Mouse (Mus musculus) neutrophil, adult 5-6 weeks (primary cell): ENCODE results near the gene Map3k19. TPM values are rescaled to one million over a fixed set of nuclear protein-coding genes. Genes with fewer than 3 reads are reported as not detected.
A peak's percentile ranks its signal among the peaks of the same experiment; 100 is the strongest.

Experiments
- ATAC-seq: fragments of 151-379, 151-347 bp; 2 replicates; pipeline ENCODE4 v1.8.0; 2017; ENCODE audit warnings: mild to moderate bottlenecking, moderate TSS enrichment; ENCODE audit not compliant: insufficient number of reproducible peaks, poor library complexity, low FRiP score, severe bottlenecking; ENCODE audit errors: extremely low read depth
- total RNA-seq: library from RNA; stranded (forward); fragments of 200-1000 nt; gene quantifications from 2 replicates; pipeline ENCODE4 v1.2.3, GENCODE M21; 2017

Gene Map3k19
- total RNA-seq: 13.1 and 14.1 TPM in 2 replicates

DNA sequence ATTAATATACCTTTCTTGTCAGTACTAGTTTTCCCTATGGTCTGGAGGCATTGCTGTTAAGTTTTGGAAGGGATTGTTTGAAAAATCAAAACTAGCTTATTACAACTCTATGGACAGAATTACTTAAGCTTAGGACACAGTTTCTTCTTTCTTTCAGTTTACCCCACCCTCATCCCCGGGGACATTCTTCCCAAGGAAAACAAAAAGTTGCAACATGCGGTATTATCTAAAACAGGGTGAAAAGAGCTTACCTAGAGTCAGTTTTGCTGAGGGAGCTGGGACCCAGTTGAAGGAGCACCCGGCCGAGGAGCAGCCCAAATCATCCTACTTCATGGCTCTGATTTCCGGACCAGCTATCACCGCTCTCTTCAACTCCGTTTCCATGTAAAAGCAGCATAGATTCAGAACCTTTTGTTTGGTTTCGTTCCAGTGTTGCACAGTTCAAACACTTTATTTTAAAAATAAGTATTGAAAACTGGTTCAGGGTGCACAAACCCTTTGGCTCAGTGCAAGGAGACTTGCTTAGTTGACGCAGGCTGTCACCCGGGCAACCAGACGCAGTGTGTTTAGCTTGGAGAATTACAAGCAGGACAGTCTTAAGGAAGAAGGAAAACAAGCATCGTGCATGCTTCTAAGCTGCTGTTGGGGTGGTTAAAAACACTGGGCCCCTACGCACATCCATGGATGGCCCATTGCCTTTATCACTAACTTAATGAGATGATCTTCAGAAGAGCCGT lies at the start of gene Map3k19:
Gene Map3k19 (minus strand): TSS at position 546 of the 737 bp plus-strand sequence.
- no peak for ATAC-seq

DNA sequence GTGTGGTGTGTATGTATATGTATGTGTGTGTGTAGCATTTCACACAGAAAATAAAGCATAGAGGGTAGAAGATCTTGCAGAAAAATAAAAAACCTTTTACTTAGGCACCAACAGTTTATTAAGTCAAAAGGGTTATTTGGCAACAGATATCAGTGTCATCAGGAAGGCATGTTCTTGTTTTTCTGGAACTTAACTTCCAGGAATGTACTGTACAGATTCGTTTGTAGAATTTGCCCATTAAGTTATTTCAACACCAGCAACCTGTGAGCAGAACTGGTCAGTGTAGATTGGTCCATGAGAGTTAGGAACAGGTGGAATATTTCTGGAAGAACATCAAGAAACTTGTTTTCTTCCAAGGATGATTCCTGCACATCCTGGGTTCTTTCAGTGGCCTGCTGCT lies 44.6 kb upstream of the Map3k19 start:
- ATAC-seq: no peak

DNA sequence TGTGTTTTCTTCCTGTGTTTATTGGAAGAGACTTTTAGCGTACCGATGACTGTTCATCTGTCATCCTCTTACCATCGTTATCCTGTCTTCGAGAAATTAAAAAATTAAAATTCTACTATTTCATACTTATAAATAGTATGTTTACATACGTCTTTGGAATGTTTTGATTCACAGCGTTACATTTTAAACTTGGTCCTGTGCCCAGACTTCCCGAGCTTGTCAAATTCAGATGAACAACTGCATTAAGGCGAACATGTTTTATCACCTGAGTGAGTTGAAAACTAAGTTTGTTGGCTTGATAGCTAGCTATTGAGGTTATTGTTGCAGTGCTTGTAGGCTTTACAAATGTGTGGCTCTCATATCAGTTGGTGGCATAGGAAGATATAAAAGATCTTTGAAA lies 14.4 kb upstream of the Map3k19 start:
- no peak for ATAC-seq

DNA sequence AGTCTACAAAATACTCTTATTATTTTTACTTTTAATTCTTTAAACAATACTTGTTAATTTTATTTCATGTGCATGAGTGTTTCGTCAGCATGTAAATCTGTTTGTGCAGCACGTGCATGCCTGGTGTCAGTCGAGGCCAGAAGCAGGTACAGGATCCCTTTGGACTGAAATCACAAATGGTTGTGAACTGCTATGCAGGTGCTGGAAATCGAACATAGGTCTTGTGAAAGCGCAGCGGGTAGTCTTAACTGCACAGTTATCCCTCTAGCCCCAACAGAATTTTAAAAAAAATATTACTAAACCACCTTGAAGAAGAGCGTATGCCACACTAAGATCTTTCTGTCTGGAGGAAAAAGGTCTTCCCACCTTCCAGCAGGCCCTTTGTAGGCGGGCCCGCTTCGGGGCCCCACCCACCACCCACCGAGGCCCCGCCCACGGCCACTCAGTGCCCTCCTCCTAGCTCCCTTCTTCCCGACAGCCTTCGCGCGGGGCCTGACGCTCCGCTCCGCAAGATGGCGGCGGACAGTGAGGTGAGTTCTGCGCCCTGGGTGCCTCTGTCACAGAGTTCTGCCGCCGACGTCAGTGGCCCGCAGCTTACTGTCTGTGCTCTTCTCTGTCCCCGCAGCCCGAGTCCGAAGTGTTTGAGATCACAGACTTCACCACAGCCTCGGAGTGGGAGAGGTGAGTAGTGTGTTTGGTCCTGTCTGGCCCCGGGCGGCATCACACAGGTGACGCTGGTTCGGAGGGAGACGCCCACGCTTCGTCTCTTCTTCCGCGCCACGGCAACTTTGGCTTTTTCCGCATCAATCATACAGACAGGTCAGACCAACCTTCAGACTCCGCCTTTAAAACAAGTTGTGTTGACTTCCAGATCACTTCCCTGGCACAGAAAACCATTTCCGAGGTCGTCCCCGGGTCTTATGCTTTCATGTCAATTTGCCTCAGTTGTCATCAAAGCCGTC lies 13.8 kb upstream of the Map3k19 start, which contains the start of gene Rab3gap1:
Gene Rab3gap1 (plus strand): TSS at position 474 of the 962 bp plus-strand sequence.
- peak; percentile 97 for ATAC-seq

DNA sequence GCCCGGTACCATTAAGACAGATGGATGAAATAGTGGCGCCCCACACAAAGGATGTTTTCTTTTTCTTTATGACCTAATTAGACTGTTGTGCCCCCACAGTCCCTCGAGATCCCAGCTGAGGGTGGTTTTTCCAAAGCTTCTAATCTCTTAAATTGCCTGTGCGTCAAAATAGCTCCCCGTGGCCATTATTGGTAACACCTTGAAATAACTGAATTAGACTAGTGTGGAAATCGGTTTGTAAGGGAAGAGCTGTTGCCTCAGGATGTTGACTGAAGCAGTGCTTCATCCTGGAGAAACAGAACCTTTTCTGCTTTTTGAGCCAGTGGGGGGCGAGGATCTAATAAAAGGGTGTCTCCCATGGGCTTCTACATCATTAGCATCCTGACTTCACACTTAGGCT lies 9.0 kb upstream of the Map3k19 start:
- ATAC-seq: no peak

DNA sequence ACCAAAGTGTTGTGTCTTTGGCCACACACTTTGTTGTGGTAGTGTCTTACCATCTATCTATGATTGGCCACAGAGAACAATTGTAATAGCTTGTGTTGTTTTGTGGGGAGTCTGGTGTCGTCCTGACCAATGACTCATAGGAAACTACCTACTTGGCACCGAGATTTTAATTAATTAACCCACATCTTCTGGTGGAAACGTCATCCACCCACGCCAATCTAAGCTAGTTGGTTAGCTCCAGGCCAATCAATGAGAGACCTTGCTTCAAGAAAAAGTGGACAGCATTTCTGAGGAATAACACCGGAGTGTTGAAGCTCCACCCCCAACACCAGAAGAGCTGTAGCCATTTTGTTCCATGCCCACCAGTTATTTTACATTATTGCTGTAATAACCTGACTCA lies 7.1 kb upstream of the Map3k19 start:
- ATAC-seq: no peak

DNA sequence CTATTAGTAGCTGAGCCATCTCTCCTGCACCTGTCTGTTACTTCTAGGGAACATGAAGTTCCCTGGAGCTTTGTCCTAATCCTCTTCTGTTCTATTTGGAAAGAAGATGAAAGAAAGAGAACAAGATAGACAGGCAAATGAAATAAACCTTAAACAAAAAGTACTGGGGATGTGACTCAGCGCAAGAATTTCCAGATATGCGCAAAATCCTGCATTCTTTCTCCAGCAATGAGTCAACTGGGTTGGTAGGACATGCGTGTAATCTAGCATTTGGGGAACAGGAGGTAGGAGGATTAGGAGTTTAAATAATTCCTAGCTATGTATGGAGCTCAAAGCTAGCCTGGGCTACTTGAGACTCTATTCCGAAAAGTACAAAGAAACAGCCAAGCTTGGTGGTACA lies 5.7 kb upstream of the Map3k19 start:
- no peak for ATAC-seq

DNA sequence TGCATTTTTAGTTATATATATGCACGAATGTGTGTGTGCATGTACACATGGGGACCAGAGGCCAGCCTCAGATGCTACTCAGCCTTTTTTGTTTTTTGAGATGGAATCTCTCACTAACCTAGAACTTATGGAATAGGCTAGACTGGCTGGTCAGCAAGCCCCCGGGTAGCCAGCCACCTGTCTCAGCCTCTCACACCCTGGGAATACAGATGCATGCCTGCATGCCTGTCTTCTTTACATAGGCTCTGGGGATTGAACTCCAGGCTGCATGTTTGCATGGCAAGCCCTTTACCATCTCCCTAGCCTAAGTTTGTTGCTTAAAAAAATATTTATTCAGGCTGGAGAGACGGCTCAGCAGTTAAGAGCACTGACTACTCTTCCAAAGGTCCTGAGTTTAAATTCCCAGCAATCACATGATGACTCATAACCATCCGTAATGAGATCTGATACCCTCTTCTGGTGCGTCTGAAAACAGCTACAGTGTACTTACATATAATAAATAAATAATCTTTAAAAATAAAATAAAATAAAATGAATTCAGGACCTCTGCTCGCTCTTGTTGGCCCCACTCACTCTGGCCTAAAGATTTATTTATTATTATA lies 5.1 kb upstream of the Map3k19 start:
- no peak for ATAC-seq

DNA sequence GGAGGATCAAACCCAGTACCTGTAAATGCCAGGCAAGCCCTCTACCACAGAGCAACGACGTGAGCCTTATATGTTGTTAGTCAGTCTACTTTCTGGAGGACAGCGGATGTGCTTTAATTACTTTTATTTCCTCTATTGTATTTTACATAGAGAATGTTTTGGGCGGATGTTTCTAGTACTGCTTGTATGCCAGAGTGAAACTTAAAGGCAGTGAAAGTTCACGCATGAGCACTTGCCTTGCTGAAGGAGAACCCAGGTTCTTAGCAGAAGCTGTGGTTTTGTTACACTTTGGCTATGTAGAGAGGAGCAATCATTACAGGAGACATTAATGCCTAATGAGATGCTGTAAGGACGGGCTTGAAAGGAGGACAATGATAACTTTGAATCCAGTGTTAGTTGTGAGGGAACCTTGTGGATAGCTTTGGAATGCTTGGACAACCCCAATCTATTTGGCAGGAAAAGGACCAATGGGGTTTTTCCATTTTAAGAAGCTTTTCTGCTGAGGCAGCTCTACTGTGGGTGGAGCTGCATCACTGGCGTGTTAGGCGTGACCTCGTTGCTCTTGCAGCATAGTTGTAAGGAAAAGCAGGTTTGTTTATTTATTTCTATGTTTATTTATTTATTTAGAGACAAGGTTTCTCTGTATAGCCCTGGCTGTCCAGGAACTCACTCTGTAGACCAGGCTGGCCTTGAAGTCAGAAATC lies 4.3 kb upstream of the Map3k19 start:
- ATAC-seq: peak; percentile 89

DNA sequence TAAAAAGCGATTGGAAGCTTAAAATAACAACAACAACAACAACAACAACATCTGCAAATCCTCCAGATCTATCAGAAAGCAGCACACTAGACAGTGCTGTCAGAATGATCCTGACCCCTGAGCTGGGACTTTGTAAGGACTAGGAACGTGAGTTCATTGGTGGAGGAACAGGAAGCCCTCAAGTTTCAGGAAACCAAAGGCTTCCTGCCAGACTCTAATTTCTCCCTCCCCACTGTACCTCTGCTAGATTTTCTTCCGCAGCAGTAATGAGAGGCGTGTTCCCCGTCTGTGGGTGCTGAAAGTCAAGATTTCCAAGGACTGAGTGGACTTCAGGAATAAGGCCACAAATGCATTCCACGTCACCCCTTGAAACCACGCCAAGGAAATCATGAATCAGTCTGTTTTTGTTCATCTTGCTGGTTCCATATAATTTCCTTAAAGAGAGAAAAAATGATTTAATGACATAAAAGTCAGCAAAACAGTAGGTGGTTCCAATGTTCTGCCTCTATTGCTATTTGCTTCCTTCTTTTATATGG lies 4.7 kb downstream of the Map3k19 start:
- ATAC-seq: no peak

DNA sequence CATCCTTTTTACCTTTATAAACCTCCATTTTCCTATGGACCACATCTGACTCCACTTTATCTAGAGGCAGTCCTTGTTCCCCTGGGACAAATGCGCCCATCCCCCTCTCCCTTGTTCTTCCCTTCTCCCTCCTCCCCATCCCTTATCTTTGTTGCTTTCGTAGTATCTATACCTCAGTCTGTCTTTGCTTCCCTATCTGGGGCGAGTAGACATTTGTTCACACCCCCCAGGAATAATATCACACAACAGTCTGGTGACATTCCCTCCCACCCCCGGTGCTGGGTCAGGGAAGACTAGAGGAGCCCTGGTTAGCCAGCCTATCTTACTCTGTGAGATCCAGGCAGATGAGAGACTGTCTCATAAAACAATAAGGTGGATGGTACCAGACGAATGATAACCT lies 9.4 kb downstream of the Map3k19 start:
- no peak for ATAC-seq

DNA sequence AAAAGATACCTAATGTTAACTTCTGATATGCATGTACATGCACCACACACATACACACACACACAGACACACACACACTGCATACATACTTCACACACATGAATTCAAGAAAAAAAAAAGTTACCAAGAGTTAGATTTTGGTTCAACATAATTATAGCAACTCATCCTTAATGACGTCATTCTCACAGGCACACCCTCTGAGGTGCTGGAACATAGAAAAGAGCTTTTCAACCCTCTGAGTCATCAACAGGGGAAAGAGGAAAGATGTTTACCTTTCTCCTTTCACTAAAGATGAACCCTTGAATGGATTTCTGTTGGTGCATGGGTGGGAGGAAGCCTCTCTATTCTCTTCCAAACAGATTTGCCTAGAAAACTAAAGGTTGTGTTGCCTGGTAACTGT lies 16.2 kb downstream of the Map3k19 start:
- ATAC-seq: no peak

DNA sequence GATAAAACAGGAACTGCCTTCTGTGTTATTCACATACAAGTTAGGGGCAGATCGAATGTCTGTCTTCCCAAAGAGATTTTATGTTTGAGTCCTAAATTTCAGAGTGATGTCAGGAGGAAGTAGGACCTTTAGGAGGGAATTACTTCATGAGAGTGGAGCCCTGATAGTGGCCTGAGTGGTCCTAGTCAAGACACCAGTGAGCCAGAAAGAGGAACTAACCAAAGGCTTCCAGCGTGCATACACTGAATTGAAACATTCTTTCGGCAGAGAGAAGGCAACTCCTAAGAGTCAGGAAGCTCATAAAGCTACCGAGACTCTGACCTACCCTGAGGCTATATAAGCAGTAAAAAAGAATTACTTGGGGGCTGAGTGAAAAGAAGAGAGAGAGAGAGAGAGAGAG lies 18.2 kb downstream of the Map3k19 start:
- no peak for ATAC-seq

DNA sequence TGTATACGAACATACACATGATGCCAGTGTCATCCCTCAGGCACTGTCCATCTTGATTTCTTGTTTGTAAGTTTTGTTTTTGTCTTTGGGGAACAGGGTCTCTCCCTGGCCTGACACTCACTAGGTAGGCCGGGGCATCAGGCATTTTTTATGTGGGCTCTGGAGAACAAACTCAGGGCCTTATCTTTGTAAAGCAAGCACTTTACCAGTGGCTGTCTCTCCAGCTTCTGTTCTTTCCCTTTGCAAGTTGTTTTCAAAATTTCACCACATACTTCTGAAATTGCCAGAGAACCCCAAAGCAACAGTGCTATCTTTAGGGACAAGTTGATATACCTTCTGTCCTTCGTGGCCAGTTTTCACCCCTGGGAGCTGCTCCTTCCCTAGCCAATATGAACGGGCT lies 20.6 kb downstream of the Map3k19 start:
- ATAC-seq: no peak

DNA sequence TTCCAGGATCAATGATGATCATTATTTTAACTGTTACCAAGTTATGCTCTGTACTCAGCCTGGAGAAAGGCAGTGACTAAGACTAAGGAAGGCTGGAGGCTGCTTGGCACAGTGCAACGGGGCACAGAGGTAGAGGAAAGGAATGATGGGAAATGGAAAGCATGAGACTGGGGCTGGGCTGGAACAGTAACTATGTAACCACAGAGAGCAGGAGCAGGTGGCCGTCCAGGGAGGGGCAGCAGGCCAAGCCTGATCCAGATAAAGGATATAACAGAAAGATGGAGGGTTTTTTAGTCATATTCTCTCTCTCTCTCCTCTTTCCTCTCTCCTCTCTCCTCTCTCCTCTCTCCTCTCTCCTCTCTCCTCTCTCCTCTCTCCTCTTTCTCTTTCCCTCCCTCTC lies 21.1 kb downstream of the Map3k19 start:
- no peak for ATAC-seq

DNA sequence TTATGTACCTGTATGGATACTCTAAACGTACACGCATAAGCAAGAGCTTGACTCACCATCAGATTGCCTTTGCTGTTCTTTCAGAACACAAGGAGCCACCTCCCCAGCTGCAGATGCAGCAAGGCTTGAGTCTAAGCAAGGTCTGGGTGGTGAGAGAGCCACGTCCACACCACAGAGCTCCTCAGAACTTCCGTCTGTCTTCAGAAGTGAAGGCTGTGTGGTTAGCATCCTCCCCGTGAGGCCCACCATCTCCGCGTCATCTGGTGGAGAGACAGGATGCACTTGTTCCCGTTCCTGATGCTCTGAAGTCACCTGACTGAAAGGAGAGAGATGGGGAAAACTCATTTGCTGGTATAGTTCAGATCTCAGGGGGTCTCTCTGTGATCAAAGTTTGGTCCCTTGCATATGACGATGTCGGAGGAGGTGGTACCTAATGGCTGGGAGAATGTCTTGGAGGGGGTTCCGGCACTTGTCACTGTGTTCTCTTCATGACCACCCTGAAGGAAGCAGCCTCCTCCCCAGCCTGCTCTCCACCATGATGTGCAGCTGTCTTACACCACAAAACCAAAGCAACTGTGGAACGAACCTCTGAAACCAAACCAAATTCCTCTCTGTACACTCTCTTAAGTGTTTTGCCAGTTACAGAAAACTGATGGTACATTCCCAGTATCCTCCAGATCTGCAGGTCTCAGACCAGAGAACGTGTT lies 24.5 kb downstream of the Map3k19 start:
- peak; percentile 41; the same call in 1 of the 2 replicates for ATAC-seq

DNA sequence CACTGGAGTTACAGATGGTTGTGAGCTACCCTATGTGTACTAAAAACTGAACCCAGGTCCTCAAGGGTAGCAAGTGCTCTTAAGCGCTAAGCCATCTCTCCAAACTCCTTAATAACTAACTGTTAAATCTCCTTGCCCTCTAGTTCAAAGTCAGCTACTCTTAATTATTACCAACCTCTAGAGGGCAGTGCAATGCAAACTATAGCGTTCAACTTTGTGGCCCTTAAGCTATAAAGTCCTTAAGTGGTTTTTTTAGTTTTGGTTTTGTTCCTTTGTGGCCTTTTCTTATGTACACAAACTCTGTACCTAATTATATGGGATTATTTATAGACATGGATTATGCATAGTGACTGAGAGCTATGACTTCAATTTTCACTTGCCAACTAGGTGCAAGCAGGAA lies 27.5 kb downstream of the Map3k19 start:
- ATAC-seq: peak; percentile 57; the same call in 1 of the 2 replicates

DNA sequence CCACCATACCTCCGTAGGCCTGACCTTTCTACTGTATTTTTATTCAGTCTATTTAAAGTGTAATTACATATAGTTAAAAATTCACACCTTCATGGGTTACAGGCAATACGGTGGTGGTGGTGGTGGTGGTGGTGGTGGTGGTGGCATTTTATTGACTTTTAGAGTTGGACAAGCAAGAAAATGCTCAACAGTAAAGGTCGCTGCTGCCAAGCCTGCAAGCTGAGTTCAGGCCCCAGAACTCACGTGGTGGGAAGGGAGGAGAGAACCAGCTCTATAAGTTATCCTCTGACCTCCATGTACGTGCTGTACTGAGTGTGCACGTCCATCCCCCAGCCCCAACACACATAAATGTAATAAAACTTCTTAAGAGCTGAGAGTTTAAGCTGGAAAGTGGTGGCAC lies 38.5 kb downstream of the Map3k19 start:
- ATAC-seq: no peak
